Mouse (Mus musculus) midbrain, embryonic 16.5 days (tissue): ENCODE measurements around the gene Tmem212. TPM values are rescaled to one million over a fixed set of nuclear protein-coding genes. Genes with fewer than 3 reads are reported as not detected.

Experiments used
- ATAC-seq: fragments of 200-750 bp; cut with Nextera tagmentation; 2 replicates; pipeline ENCODE4 v1.8.0; 2017; ENCODE audit warnings: moderate TSS enrichment
- H3K27ac ChIP-seq: fragments of 300-500 bp; sonication (generic); 2 replicates; pipeline ENCODE4 v1.5.1; 2014; ENCODE audit warnings: mild to moderate bottlenecking, low read length, mixed read lengths
- H3K27me3 ChIP-seq: fragments of 300-500 bp; sonication (generic); 2 replicates; pipeline ENCODE4 v1.6.1; 2014; ENCODE audit warnings: low read depth, low read length, mixed read lengths; ENCODE audit not compliant: control insufficient read depth, insufficient read depth
- H3K36me3 ChIP-seq: fragments of 300-500 bp; sonication (generic); 2 replicates; pipeline ENCODE4 v1.6.1; 2014; ENCODE audit warnings: mild to moderate bottlenecking, low read length, moderate library complexity, mixed read lengths; ENCODE audit not compliant: control insufficient read depth, insufficient read depth
- H3K4me1 ChIP-seq: fragments of 300-500 bp; sonication (generic); 2 replicates; pipeline ENCODE4 v1.6.1; 2014; ENCODE audit warnings: mild to moderate bottlenecking, low read length, mixed read lengths; ENCODE audit not compliant: control insufficient read depth, insufficient read depth
- H3K4me2 ChIP-seq: fragments of 300-500 bp; sonication (generic); 2 replicates; pipeline ENCODE4 v1.6.1; 2014; ENCODE audit warnings: mild to moderate bottlenecking, low read length, mixed read lengths
- H3K4me3 ChIP-seq: fragments of 300-500 bp; sonication (generic); 2 replicates; pipeline ENCODE4 v1.5.1; 2014; ENCODE audit warnings: low read depth, mild to moderate bottlenecking, low read length, moderate library complexity, mixed read lengths
- H3K9ac ChIP-seq: fragments of 300-500 bp; sonication (generic); 2 replicates; pipeline ENCODE4 v1.6.1; 2014; ENCODE audit warnings: low read depth, low read length, mixed read lengths
- H3K9me3 ChIP-seq: fragments of 300-500 bp; sonication (generic); replicated peaks from 2 replicates; pipeline ENCODE4 v1.6.1; 2014; ENCODE audit warnings: mild to moderate bottlenecking, low read length, mixed read lengths; ENCODE audit not compliant: control insufficient read depth, poor library complexity, severe bottlenecking
- WGBS: fragments of 180-500 bp; shearing (Covaris S2); extraction: QIAGEN DNeasy Blood & Tissue Kit; methylation state at CpG from one replicate; pipeline ENCODE4 v1.1.7; 2014; 5-methylcytosine and 5-hydroxymethylcytosine counted together
- polyA plus RNA-seq: library from polyadenylated mRNA; unstranded; fragments of >200 nt; fragmentation: Nextera tagmentation; extraction: Ambion mirVana; gene quantifications from 2 replicates; pipeline ENCODE4 v1.2.1, GENCODE M21; 2015

Gene Tmem212
- polyA plus RNA-seq, 1 experiment from 2014 or later, result 3.2 TPM

DNA sequence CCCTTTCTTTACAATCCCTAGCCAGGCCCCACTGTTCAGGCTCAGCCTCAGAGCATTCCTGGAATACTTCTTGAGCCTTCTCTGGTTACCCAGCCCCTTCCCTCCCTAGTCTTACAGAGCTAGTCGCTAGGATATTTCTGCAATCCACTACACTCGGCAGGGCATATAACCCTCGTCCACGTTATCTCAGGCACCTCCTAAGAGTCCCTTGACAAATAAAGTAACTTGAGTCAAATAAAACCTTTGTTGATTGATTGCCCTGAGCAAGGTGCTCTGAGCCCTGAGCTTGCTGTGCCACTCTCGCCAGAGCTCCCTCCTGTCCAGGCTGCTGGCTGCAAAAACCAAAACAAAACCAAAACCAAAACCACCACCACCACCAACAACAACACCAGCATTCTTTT, 37.0 kb downstream of the Tmem212 start:
- H3K4me3 ChIP-seq, result no peak overlapping the region
- H3K36me3 ChIP-seq, result no peaks in the 10 kb centered on the region
- H3K4me1 ChIP-seq, result peaks cover 9% of the 10 kb centered on the region
- H3K9me3 ChIP-seq, result no peaks in the 10 kb centered on the region
- no peak overlapping the region for H3K27ac ChIP-seq
- no peak overlapping the region for H3K4me2 ChIP-seq
- H3K27me3 ChIP-seq, result no peaks in the 10 kb centered on the region
- ATAC-seq, result no peak
- H3K9ac ChIP-seq, result no peak overlapping the region
- WGBS, result 5% methylated on average over 5 of the region's 5 CpGs

DNA sequence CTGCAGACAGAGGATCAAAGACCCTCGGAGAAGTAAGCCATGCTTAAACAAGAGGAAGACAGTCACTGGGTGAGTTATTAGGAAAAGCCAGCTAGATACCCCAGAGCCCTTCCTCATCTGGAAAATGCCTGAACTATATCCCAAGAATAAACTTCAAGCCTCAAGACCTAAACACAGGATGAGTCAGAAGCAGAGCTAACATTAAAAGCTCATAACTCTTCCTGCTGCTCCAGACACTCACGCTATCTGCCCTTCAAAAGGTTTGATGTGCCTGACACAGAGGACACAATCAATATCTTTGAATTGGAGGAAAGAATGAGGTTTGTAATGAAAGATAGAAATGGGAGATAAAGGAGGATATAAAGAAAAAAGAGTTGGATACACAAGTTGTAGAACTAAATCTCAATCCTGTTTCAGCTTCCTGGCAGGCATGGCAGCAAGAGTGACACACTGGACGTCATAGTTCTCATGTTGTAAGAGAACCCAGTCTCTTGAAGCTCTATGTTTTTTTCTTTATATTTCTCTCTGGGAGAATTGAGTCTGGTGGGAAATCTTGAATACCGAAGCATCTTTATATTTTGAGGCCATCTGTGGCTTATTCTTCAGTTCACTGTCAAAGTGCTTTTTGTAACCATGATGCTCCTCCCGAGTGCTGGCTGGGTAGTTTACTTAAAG, 37.6 kb downstream of the Tmem212 start:
- Histone ChIP-seq H3K9ac (no peak overlapping the region), H3K9me3 (no peaks in the 10 kb centered on the region), H3K27me3 (no peaks in the 10 kb centered on the region), H3K4me2 (no peak overlapping the region), H3K4me1 (peaks cover 9% of the 10 kb centered on the region), H3K36me3 (no peaks in the 10 kb centered on the region), H3K27ac (no peak overlapping the region), H3K4me3 (no peak overlapping the region)
- 18% methylated on average over 5 of the region's 5 CpGs for WGBS
- no peak for ATAC-seq

- Histone ChIP-seq H3K36me3 (no peaks in the 10 kb centered on the region), H3K9me3 (no peaks in the 10 kb centered on the region; the same call in 1 of the 2 replicates), H3K4me2 (no peak overlapping the region), H3K9ac (no peak overlapping the region), H3K4me1 (peaks cover 3% of the 10 kb centered on the region; the same call in 1 of the 2 replicates), H3K4me3 (no peak overlapping the region), H3K27ac (no peak overlapping the region), H3K27me3 (no peaks in the 10 kb centered on the region)
- ATAC-seq, result no peak
- WGBS, result 91% methylated on average over 2 of the region's 2 CpGs
These were observed 39.9 kb downstream of the Tmem212 start for GRCm38 (mm10) chr3:27856288-27856687.

DNA sequence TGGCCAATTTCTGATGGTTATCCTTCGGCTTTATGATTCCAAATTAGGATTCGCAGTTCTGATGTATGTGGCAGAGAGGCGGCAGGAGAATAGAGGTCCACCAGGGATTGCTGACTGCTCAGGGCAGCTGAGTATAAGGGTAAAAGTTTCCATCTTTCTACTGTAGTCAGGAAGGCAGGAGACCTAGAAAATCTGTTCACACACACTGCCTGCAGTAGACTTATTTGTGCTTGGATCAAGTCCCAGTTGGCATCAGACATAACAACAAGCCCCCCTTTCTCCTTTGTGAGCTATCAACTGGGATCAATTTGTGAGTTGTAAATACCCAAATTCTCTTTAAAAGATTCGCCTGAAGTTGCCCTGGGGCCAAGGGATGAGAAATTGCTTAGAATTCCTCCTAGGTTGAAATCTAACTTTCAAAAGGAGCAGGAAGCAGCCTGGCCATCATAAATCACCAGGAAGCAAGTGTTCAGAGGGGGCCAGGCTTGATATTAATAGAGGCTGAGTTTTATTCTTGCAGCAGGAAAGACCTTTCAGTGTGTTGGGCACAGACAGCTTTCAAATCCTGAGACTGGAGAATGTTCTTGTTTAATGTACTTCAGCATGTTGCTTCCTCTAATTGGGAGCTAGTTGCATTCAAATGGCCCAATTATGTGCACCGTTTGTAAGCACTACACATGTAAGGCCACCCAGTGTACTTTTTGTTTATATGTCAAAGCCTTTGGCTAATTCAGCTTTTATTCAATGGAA, 41.6 kb downstream of the Tmem212 start:
- no peak overlapping the region for H3K4me3 ChIP-seq
- H3K4me2 ChIP-seq, result no peak overlapping the region
- no peaks in the 10 kb centered on the region for H3K27me3 ChIP-seq
- no peak for ATAC-seq
- WGBS, result 75% methylated on average over 5 of the region's 5 CpGs
- H3K4me1 ChIP-seq, result peaks cover 3% of the 10 kb centered on the region; the same call in 1 of the 2 replicates
- no peak overlapping the region for H3K27ac ChIP-seq
- no peaks in the 10 kb centered on the region; the same call in 1 of the 2 replicates for H3K9me3 ChIP-seq
- H3K9ac ChIP-seq, result no peak overlapping the region
- no peaks in the 10 kb centered on the region for H3K36me3 ChIP-seq

DNA sequence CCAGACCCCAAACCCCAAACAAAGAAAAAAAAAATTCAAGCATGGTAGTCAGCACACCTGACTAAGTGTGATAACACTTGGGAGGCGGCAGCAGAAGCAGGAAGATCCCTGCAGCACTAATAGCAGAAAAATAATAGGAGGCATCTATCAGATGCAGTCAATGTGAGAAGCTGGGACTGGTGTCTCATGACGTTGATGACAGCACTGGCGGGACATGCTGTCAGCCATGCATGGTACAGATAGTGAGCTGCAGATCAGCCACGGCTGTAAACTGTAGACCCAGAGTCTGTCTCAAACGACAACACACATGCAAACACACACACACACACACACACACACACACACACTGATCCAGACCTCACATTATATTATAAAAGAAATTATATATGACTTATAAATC, 52.9 kb downstream of the Tmem212 start:
- 81% methylated on average over 5 of the region's 5 CpGs for WGBS
- no peak for ATAC-seq
- Histone ChIP-seq H3K9me3 (no peaks in the 10 kb centered on the region), H3K9ac (no peak overlapping the region), H3K4me3 (no peak overlapping the region), H3K36me3 (no peaks in the 10 kb centered on the region), H3K27me3 (no peaks in the 10 kb centered on the region), H3K27ac (no peak overlapping the region), H3K4me1 (no peaks in the 10 kb centered on the region), H3K4me2 (no peak overlapping the region)

DNA sequence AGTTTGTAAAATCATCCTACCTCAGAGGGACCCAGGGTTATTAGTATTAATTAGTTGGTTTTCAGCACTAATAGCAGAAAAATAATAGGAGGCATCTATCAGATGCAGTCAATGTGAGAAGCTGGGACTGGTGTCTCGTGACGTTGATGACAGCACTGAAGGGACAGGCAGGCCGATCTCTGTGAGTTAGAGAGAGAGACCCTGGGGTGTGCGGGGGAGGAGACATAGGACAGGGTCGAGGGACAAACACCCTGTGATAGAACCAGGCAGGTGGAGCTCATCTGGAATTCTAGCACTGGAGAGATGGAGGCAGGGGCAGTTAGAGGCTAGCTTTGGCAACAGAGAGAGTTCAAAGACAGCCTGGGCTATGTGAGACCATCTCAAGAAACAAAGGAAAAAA, 53.3 kb downstream of the Tmem212 start:
- no peak overlapping the region for H3K27ac ChIP-seq
- H3K9ac ChIP-seq, result no peak overlapping the region
- H3K4me2 ChIP-seq, result no peak overlapping the region
- 71% methylated on average over 5 of the region's 5 CpGs for WGBS
- H3K4me3 ChIP-seq, result no peak overlapping the region
- no peaks in the 10 kb centered on the region for H3K27me3 ChIP-seq
- no peaks in the 10 kb centered on the region for H3K36me3 ChIP-seq
- no peak for ATAC-seq
- H3K4me1 ChIP-seq, result no peaks in the 10 kb centered on the region
- H3K9me3 ChIP-seq, result no peaks in the 10 kb centered on the region

GRCm38 (mm10) chr3:27840311-27840710, 55.9 kb downstream of the Tmem212 start:
- Histone ChIP-seq H3K36me3 (no peaks in the 10 kb centered on the region), H3K9ac (no peak overlapping the region), H3K9me3 (no peaks in the 10 kb centered on the region), H3K4me2 (no peak overlapping the region), H3K4me1 (no peaks in the 10 kb centered on the region), H3K27me3 (no peaks in the 10 kb centered on the region), H3K4me3 (no peak overlapping the region), H3K27ac (no peak overlapping the region)
- 77% methylated on average over 9 of the region's 9 CpGs for WGBS
- no peak for ATAC-seq

DNA sequence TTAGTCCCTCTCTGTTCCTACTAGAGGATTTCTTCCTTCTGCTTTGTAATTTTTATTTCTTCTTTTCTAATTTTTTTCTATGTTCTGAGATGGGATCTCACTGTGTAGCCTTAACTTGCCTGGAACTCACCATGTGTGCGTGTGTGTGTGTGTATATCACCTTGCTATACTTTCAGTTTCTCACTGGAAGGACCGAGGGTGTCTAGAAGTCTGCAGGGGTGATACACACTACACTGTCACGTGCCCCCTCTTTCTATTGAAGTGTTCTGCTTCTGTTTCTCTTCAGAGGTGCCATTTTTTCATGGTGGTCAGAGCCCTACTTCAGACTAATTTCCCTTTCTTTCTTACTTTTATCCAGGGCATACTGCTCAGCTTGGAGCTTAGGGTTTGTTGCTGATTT, 56.4 kb downstream of the Tmem212 start:
- Histone ChIP-seq H3K4me2 (no peak overlapping the region), H3K27me3 (no peaks in the 10 kb centered on the region), H3K27ac (no peak overlapping the region), H3K9ac (no peak overlapping the region), H3K36me3 (no peaks in the 10 kb centered on the region), H3K9me3 (no peaks in the 10 kb centered on the region), H3K4me1 (no peaks in the 10 kb centered on the region), H3K4me3 (no peak overlapping the region)
- no peak for ATAC-seq
- WGBS, result 77% methylated on average over 3 of the region's 3 CpGs

GRCm38 (mm10) chr3:27839231-27839630, 56.9 kb downstream of the Tmem212 start:
- no peak overlapping the region for H3K4me2 ChIP-seq
- no peak for ATAC-seq

More at GRCm38 (mm10) chr3:27839231-27839630, 56.9 kb downstream of the Tmem212 start:
- no peaks in the 10 kb centered on the region for H3K4me1 ChIP-seq
- no peaks in the 10 kb centered on the region for H3K9me3 ChIP-seq
- no peak overlapping the region for H3K4me3 ChIP-seq
- H3K27ac ChIP-seq, result no peak overlapping the region
- 94% methylated on average over 9 of the region's 9 CpGs for WGBS
- no peak overlapping the region for H3K9ac ChIP-seq
- H3K27me3 ChIP-seq, result no peaks in the 10 kb centered on the region
- no peaks in the 10 kb centered on the region for H3K36me3 ChIP-seq
